Mouse (Mus musculus): Measurements from ENCODE around the gene Rars2.

DNA sequence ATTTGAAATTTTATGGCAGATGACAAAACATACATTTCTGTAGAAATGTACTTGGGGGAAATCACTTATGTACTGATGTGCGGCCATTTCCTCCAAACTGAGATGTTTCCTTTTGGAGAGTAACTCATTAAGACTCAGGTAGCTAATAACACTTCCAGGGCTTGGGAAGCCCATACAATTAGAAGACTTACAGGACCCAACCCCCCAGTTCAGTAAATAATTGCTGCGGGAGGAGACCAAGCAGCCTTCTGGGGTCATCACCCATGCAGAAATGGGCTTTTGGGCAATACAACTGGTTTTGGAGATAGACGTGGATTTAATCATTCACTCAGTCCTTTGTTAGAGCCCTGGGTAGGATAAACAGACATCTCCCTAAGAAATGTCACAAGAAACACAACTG lies 92.5 kb downstream of the Rars2 start:
- no peak for TF ChIP-seq CTCF (IDR thresholded peaks at IDR 0.05; ENCODE audit: borderline replicate concordance, control insufficient read depth, extremely low read depth, insufficient read depth, low read length, poor library complexity)
- TF ChIP-seq POLR2A (IDR thresholded peaks at IDR 0.05; ENCODE audit: control insufficient read depth, extremely low read depth, insufficient read depth, low read length, poor library complexity): no peak

All from thymus, adult 2 months (tissue).